Mouse (Mus musculus) hematopoietic stem cell, adult 5-6 weeks (primary cell): ENCODE results near the gene Cox7a1. TPM values are rescaled to one million over a fixed set of nuclear protein-coding genes. Genes with fewer than 3 reads are reported as not detected.
"Not testable (repeated sequence)": the region's sequence is repeated elsewhere in the genome, so short reads cannot be mapped to it uniquely, and the experiment has no call there.

ENCODE experiments used
- ATAC-seq, 2 experiments: fragments of 125-278 bp in 1 of 2; replicated peaks in 1 of 2; 2 replicates each; pipeline ENCODE4 v1.8.0; 2016 to 2017; ENCODE audit warnings: inconsistent platforms in 2 of 2, mild to moderate bottlenecking in 2 of 2, moderate number of reproducible peaks in 2 of 2, low read depth in 1 of 2, moderate TSS enrichment in 1 of 2; ENCODE audit not compliant: low FRiP score in 2 of 2, poor library complexity in 2 of 2, severe bottlenecking in 2 of 2, insufficient read depth in 1 of 2, low TSS enrichment in 1 of 2
- total RNA-seq: library from RNA; stranded (forward); fragments of 172-1452, 232-1000 nt; gene quantifications from 2 replicates; pipeline ENCODE4 v1.2.3, GENCODE M21; 2017

Cox7a1 gene
- total RNA-seq, 1 experiment from 2014 or later = not detected

DNA sequence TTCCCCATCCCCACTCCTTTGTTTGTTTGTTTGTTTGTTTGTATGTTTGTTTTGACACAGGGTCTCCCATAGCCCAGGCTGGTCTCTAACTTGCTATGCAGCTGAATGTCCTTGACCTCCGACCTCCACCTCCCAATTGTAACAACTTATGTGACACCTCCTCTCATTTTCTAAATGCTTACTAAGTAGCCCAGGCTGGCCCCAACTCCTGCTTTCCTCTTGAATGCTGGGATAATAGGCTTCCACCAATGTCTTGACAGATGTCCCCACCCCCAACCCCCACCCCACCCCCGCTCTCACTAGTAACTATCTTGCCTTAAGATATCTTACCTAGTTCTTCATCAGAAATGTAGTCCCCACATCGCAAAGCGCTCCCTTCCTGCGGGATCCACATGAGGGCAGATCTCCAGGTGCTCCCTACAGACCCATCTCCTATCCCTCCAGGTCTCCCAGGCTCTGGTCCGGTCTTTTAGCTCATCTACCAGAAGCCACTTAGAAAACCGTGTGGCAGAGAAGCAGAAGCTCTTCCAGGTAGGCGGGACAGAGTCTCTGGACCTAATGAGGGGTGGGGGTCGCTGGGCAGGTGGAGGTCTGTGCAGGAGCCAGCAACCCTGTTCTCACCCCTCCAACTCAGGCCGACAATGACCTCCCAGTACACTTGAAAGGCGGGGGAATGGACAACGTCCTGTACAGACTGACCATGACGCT lies 851 bp downstream of the Cox7a1 start:
- no peak for ATAC-seq

DNA sequence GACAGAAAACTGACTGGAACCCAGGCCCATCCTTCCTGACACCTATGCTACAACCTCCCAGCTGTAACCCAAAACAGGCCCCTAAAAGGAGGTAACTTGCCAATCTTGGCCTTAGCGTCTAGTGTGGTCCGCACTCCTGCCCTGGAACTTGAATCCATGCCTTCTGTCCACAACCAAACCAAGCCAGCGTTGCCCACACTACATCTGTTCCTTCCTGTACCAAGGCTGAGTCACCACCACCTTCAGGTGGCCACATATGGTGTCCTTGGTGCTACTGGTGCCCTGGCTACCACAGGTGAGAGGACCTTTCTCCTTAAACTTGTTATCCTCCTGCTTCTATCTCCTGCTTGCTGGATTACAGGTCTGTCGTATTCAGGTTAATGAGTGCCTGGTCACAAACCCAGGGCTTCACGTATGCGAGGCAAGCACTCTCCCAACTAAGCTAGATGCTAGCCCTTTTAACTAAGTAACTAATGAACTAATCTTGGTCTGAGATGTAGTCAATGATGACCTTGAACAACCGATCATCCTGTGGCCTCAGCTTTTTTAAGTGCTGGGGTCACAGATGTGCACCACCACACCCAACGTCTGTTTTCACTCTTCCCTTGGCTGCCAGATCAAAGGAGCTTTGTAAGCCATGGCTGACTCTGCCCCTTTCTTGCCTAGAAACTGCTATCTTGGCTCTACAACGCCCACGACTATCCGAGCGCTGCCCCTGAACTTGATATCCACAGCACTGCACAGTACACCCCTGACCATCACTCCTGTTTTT lies 4.6 kb downstream of the Cox7a1 start:
- no peak for ATAC-seq

DNA sequence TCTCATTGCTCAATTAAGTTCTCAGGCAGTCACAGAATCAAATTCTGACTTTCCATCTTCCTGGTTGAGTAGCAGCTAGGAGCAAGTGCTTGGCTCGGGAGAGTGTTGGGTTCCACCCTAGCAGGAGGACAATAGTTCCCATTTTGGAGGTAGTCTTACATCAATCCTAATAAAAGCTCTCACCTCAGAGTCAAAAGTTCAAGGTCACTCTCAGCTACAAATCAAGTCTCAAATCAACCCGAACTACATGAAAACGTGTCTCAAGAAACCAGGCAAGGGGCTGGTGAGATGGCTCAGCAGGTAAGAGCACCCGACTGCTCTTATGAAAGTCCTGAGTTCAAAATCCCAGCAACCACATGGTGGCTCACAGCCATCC lies 5.2 kb downstream of the Cox7a1 start:
- ATAC-seq = no peak

DNA sequence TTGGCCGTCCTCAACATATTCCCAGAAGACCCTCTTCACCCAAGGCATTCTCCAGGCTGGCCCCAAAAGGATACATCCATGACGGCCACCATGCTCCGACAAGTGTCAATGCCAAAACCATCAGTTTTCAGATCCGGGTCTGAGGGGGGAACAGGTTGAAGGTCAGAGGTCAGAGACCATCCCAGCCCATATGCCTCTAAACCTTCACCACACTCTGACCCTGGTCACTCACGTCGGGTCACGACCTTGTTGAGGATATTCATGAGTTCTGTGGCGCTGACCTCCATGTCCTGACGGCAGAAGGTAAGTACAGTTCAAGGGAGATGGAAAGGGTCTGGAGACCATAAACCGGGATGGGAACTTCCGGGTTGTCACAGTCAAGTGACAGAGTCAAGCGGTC lies 8.1 kb downstream of the Cox7a1 start:
- ATAC-seq = no peak

DNA sequence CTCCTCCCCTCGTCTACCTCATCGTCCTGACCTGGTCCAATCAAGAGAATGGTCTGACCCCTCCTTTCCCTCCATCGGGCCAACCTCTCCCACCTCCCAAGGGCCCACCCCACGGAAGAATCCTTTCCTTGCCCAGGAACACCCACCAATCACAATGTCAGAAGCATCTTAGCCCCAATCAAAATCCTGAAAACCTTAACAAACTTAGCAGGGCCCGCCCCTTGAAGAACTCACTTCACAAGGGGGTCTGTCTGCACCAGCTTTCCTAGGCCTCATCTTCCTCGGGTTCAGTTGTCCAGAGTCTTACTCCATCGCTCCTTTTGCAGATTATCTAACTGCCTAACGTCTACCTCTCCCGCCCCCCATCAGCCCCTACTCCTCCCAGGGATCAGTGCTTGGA lies 9.1 kb downstream of the Cox7a1 start:
- ATAC-seq = no peak

DNA sequence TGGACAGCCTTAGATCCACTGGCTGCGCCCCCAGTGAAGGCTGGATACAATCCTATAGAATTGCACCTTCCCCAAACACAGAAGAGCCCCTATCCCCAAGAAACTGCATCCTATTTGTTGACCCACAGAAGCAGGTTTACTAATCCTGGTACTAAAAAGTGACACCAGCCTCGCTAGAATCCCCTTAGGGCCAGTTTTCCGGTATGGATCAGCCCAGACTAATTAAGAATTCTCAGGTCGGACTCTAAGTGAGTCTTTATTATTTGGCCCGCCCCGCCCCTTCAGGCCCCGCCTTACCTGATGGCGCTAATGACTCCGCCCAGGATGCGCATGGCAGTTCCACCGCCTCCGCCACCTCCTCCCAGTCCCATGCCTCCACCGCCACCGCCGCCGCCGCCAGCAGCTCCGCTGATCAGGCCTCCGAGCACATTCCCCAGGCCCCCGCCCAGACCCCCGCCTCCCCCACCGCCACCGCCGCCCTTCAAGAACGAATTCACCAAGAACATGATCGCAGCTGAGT lies 9.7 kb downstream of the Cox7a1 start:
- ATAC-seq = peak; percentile 44 to 73; a peak in 3 of 4 replicates

DNA sequence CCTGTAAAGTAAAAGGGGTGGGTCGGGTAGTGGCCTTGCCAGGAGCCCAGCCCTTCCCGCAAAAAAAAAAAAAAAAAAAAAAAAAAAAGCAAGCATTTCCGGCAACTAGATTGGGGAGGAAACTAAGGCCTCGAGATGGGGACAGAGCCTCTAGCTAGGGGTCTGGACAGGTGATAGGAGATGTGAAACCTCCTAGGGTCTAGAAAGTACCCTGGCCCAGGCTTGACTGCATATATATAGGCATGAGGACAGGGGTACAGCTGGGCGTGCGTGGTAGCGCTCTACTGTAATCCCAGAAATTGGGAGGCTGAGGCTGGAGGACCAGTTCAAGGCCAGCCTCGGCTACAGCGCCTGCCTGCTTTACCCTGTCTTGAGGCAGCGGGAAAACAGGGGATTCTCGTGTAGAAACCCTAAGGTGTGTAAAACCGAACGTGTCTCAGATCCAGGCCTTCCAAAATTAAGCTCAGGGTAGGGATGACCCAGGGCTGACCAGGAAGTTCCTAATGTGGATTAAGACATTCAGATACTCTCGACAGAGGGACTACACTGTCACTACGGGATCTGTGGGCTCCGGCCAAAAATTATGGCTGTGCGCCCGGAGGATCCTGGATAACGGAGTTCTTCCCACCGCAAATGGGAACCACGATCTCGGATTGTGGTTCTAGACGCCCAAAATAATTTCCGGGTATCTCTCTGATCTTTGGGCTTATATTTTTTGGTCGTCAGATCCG lies 10.3 kb downstream of the Cox7a1 start:
- peak; percentile 8 to 17; a peak in 1 of 4 replicates for ATAC-seq

DNA sequence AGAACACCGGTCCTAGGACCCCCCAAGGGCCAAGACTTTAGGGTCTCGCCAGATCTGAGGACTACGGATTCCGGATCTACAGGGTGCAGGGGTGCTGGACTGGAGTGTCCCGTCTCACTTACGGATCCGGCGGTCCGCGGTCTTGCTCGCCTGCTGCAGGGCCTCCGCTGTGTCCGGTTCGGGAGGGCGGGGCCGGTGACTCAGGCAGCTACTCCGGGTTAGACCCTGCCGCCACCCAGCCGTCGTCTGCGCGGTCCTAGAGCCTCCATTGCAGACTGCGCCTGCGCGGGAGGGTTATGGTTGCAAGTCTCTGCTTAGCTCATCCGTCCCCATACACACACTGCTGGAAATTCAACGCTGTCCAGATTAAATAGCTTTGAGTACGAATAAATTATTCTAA lies 10.9 kb downstream of the Cox7a1 start:
- ATAC-seq = peak; percentile 85 to 87

DNA sequence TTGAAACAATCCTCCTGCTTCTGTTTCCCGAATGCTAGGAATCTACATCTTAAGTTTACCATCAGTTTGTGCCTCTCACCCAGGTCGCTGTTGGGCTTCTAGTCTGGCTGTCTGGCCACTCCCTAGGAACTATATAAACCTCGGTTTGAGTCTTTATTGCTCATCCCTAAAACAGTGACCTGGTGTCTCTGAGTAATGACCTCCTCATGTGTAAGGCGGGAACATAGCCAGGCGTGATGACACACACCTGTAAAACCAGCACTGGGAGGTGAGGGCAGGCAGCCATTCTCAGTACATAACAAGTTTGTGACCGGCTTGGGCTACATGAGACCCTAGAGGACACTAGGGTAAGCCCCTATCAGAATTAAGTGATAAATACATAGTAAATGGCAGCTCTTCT lies 11.5 kb downstream of the Cox7a1 start:
- ATAC-seq = no peak

DNA sequence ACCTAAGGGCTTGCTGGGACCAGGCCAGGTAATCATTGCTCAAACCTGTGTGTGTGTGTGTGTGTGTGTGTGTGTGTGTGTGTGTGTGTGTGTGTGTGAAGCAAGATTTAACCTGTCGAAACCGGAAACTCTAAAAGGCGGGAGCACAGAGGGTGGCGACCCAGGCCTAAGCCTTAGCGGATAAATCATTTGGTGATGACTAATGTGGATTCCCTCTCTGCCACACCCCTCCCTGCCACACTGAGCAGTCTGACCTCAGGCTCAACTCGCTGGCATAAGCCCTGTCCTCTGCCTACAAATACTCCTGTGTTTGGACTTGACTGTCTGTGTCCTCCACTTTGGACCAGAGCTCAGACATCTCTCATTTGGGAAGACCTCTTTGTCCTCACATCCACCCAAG lies 12.2 kb downstream of the Cox7a1 start:
- no peak for ATAC-seq

DNA sequence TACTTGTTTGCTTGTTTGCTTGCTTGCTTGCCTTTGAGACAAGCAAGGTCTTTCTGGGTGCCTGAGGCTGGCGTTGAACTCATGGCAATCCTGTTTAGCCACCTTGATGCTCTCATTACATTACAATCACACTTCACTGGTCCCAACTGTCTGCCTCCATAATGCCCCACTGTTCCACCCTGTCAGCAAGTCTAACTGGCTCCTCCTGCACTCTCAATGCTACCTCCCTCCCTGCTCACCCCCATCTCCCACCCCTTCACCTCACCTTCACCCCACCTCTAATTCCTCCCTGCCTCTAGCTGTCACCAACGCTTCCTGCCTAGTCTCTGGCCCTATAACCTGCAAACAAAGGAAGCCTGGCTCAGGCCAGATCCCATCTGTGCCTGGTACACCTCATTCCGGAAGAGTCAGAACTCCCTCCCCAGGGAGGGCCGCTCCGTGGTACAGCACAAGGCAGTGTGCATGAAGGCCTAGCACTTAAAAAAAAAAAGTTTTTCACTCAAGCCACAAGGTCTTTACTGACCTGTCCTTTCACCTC lies 13.7 kb downstream of the Cox7a1 start:
- ATAC-seq = no peak

DNA sequence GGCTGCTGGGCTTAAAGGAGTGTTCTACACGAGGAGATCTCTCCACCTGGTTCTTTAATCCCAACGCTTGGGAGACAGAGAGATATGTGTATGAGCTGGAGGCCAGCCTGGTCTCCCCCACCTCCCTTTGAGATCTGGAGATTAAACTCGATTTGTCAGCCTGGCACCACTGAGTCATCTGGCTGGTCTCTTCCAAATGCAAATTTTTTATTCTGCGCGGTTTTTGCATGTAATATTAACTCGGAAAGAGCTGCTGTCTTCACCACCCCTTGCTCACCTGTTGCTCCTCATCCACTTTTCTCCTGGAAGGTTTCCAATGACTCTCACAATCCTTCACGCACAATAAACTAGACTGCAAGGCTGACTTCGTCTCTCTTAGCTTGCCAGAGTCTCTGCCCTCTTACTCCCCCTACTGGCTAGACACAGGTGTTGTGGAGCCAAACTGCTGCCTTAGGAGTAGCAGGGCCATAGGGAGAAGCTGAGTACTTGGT lies 14.6 kb downstream of the Cox7a1 start, which contains the start of gene Capns1:
Gene Capns1 (minus strand): TSS at position 331 of the 491 bp plus-strand sequence.
- peak; percentile 66 to 78 for ATAC-seq

DNA sequence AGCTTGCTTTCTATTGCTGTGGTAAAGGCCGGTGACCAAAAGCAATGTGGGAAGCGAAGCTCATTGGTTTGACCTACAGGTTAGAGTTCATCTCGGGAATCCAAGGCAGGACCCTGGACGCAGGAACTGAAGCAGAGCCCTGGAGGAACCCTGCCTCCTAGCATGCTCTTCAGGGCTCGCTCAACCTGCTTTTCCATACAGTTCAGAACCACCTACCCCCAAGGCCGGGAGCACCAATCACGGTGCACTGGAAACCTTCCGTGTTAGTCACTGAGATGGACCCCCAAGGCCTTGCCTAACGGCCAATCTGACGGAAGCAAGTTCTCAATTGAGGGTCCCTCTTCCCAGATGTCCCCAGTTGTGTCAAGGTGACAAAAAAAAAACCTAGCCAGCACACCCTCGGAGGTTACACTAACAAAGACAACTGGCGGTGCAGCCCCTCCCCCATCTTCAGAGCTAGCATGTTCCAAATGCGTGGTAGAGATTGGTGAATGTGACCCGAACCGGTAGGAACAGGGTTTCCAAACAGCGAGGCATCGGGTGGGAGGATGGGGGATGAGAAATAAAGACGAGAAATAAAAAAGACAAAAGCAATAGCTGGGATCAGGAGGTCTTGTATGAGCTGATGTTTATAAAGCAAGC lies 15.7 kb downstream of the Cox7a1 start:
- ATAC-seq = no peak

DNA sequence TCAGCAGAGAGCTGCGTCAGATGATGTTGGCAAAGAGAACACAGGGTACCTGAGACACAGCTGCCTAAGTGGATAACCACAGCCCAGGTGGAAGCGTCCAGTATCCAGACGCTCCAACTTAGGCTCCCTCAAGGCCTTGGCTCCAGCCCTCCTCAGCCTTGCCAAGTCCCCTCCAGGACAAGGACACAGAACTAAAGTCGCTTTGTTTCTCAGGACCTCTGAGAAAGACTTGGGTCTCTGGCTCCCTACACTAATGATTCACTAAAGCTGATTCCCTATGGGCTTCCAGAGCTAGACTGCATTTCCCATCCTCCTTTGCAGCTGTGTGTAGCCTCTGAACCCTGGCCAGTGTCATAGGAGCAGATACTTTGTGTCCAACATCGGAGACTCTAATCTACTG lies 16.3 kb downstream of the Cox7a1 start:
- no peak for ATAC-seq

DNA sequence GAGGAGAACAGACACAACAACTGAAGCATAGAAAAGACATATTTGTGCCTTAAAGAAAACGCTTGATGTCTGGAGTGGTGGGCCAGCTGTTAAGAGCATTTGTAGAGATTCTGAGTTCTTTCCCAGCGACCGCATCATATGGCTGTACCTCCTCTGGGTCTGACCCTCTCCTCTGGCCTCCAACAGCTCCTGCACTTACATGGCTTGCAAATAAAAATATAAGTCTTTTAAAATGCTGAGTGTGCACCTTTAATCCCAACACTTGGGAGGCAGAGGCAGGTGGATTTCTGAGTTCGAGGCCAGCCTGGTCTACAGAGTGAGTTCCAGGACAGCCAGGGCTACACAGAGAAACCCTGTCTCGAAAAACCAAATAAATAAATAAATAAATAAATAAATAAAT lies 16.7 kb downstream of the Cox7a1 start:
- not testable (repeated sequence) for ATAC-seq

DNA sequence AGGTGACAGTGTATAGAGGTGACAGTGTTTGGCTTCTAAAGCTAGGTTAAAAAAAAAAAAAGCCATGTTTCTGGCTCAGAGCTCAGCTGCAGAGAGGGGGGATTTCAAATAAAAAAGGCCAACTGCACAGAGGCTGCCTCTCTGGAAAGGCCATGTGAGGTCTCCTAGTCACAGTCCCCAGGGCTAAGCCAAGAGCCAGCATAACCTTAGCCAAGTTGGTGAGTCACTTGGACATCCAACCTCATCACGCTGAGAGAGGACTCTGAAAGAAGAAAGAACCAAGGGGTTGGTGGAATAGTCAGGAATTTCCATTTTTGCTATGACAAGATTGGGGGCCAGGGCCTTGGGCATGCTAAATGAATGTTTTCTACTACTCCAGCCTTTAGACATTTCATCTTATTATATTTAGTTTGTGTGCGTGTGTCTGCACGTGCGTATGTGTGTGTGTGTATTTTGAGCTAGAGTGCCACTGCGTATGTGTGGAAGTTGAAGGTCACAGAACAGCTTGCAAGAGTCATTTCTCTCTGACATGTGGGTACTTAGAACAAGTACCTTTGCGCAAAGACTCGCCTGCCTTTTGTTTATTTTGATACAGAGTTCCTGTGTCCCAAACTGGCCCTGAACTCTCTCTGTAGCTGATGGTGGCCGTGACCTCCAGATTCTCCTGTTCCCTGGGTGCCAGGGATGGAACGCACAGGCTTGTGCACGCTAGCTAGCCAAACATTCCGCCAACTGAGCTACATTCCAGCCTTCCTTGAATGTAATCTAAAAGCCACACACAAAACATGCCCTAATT lies 19.1 kb downstream of the Cox7a1 start:
- ATAC-seq = no peak
